Mouse (Mus musculus): Measurements from ENCODE around the gene Pigg. TPM values are rescaled to one million over a fixed set of nuclear protein-coding genes. Genes with fewer than 3 reads are reported as not detected.

Pigg gene
- 0.15 and 2.2 TPM in 2 replicates for polyA plus RNA-seq (2012; ENCODE audit: low replicate concordance)

GRCm38 (mm10) chr5:108312224-108313064 is at the start of gene Pigg:
Pigg (plus strand) TSS chr5:108312609.

GRCm38 (mm10) chr5:108268127-108269062 is 44.0 kb upstream of the Pigg start, which contains the start of gene Dr1:
Dr1 (plus strand) TSS chr5:108268897.

GRCm38 (mm10) chr5:108367871-108368332 is 55.5 kb downstream of the Pigg start, which contains the start of gene Gm42517:
Gm42517 (minus strand) TSS chr5:108367922.

GRCm38 (mm10) chr5:108388201-108388600 is 75.8 kb downstream of the Pigg start, which contains the start of gene Pde6b:
Pde6b (plus strand) TSS chr5:108388391.

Other genes starting within 250 kb of the Pigg start
- gene Mtf2, start 246.9 kb upstream of the Pigg start, polyA plus RNA-seq (2012; ENCODE audit: low replicate concordance): 6.4 and 8.4 TPM in 2 replicates
- gene Tmed5, start 180.0 kb upstream of the Pigg start, polyA plus RNA-seq (2012; ENCODE audit: low replicate concordance): 50.0 and 109 TPM in 2 replicates
- gene Ccdc18, start 179.7 kb upstream of the Pigg start, polyA plus RNA-seq (2012; ENCODE audit: low replicate concordance): 1.1 TPM in 1 of 2 replicates, not detected in the other
- 12.1 and 58.0 TPM in 2 replicates for gene Dr1, start 43.7 kb upstream of the Pigg start, polyA plus RNA-seq (2012; ENCODE audit: low replicate concordance)
- gene Gm42517, start 55.3 kb downstream of the Pigg start, polyA plus RNA-seq (2012; ENCODE audit: low replicate concordance): 0.43 and 0.73 TPM in 2 replicates
- gene Pde6b, start 75.8 kb downstream of the Pigg start, polyA plus RNA-seq (2012; ENCODE audit: low replicate concordance): not detected in 2 replicates
- gene Atp5k, start 121.8 kb downstream of the Pigg start, polyA plus RNA-seq (2012; ENCODE audit: low replicate concordance): 35.6 and 40.5 TPM in 2 replicates
- 0.07 and 0.25 TPM in 2 replicates for gene Mfsd7a, start 136.3 kb downstream of the Pigg start, polyA plus RNA-seq (2012; ENCODE audit: low replicate concordance)
- gene Pcgf3, start 148.6 kb downstream of the Pigg start, polyA plus RNA-seq (2012; ENCODE audit: low replicate concordance): 23.1 and 27.5 TPM in 2 replicates
- gene Cplx1, start 237.4 kb downstream of the Pigg start, polyA plus RNA-seq (2012; ENCODE audit: low replicate concordance): 0.15 and 0.20 TPM in 2 replicates

Measured in leukemia stem cell, adult 10-12 weeks (primary cell).